Mouse (Mus musculus): ENCODE results near the gene Reln. TPM values are rescaled to one million over a fixed set of nuclear protein-coding genes. Genes with fewer than 3 reads are reported as not detected.

The Reln gene
- polyA plus RNA-seq, 1 experiment from 2014 or later, result 5.1 TPM

- 31% methylated on average over 7 of the region's 7 CpGs for WGBS
- Histone ChIP-seq H3K9me3 (replicated peaks) (no peaks in the 10 kb centered on the region), H3K4me1 (no peaks in the 10 kb centered on the region), H3K4me2 (replicated peaks) (no peak overlapping the region), H3K27me3 (no peaks in the 10 kb centered on the region; the same call in 1 of the 2 replicates), H3K9ac (no peak overlapping the region), H3K36me3 (no peaks in the 10 kb centered on the region), H3K27ac (replicated peaks) (no peak overlapping the region), H3K4me3 (replicated peaks) (no peak overlapping the region)
- no peak for ATAC-seq (ENCODE audit: insufficient number of reproducible peaks, low FRiP score, low TSS enrichment, low read depth)
Measured at GRCm38 (mm10) chr5:22031653-22032052, 312.8 kb downstream of the Reln start.

GRCm38 (mm10) chr5:22028379-22028778, 316.1 kb downstream of the Reln start:
- H3K36me3 ChIP-seq, result no peaks in the 10 kb centered on the region
- 72% methylated on average over 11 of the region's 11 CpGs for WGBS

GRCm38 (mm10) chr5:22027240-22027875, 317.1 kb downstream of the Reln start:
- Histone ChIP-seq H3K4me3 (replicated peaks) (no peak overlapping the region), H3K4me2 (replicated peaks) (no peak overlapping the region), H3K36me3 (no peaks in the 10 kb centered on the region), H3K9me3 (replicated peaks) (no peaks in the 10 kb centered on the region), H3K4me1 (no peaks in the 10 kb centered on the region), H3K27ac (replicated peaks) (no peak overlapping the region), H3K27me3 (no peaks in the 10 kb centered on the region), H3K9ac (no peak overlapping the region)
- ATAC-seq (ENCODE audit: insufficient number of reproducible peaks, low FRiP score, low TSS enrichment, low read depth), result no peak
- 72% methylated on average over 6 of the region's 6 CpGs for WGBS

More at GRCm38 (mm10) chr5:22028379-22028778, 316.1 kb downstream of the Reln start:
- Histone ChIP-seq H3K9ac (no peak overlapping the region), H3K4me3 (replicated peaks) (no peak overlapping the region), H3K9me3 (replicated peaks) (no peaks in the 10 kb centered on the region), H3K27me3 (no peaks in the 10 kb centered on the region; the same call in 1 of the 2 replicates), H3K4me2 (replicated peaks) (no peak overlapping the region), H3K4me1 (no peaks in the 10 kb centered on the region), H3K27ac (replicated peaks) (no peak overlapping the region)
- ATAC-seq (ENCODE audit: insufficient number of reproducible peaks, low FRiP score, low TSS enrichment, low read depth), result no peak

- H3K9me3 ChIP-seq (replicated peaks), result no peaks in the 10 kb centered on the region
- H3K4me2 ChIP-seq (replicated peaks), result no peak overlapping the region
- no peaks in the 10 kb centered on the region for H3K4me1 ChIP-seq
- H3K27ac ChIP-seq (replicated peaks), result no peak overlapping the region
- ATAC-seq (ENCODE audit: insufficient number of reproducible peaks, low FRiP score, low TSS enrichment, low read depth), result no peak
- no peak overlapping the region for H3K9ac ChIP-seq
- 88% methylated on average over 4 of the region's 4 CpGs for WGBS
- H3K36me3 ChIP-seq, result no peaks in the 10 kb centered on the region
- H3K4me3 ChIP-seq (replicated peaks), result no peak overlapping the region
- no peaks in the 10 kb centered on the region for H3K27me3 ChIP-seq
Measured at GRCm38 (mm10) chr5:22025746-22026145, 318.8 kb downstream of the Reln start.

- Histone ChIP-seq H3K27me3 (no peaks in the 10 kb centered on the region), H3K9ac (no peak overlapping the region), H3K4me1 (no peaks in the 10 kb centered on the region), H3K4me2 (replicated peaks) (no peak overlapping the region), H3K4me3 (replicated peaks) (no peak overlapping the region), H3K27ac (replicated peaks) (no peak overlapping the region), H3K9me3 (replicated peaks) (no peaks in the 10 kb centered on the region), H3K36me3 (no peaks in the 10 kb centered on the region)
- WGBS, result 58% methylated on average over 3 of the region's 3 CpGs
- ATAC-seq (ENCODE audit: insufficient number of reproducible peaks, low FRiP score, low TSS enrichment, low read depth), result no peak
Measured at GRCm38 (mm10) chr5:22024108-22024507, 320.4 kb downstream of the Reln start.

- Histone ChIP-seq H3K27me3 (no peaks in the 10 kb centered on the region), H3K27ac (replicated peaks) (no peak overlapping the region), H3K9ac (no peak overlapping the region), H3K36me3 (no peaks in the 10 kb centered on the region), H3K9me3 (replicated peaks) (no peaks in the 10 kb centered on the region), H3K4me2 (replicated peaks) (no peak overlapping the region), H3K4me3 (replicated peaks) (no peak overlapping the region), H3K4me1 (no peaks in the 10 kb centered on the region)
- ATAC-seq (ENCODE audit: insufficient number of reproducible peaks, low FRiP score, low TSS enrichment, low read depth), result no peak
- WGBS, result 68% methylated on average over 3 of the region's 3 CpGs
Measured at GRCm38 (mm10) chr5:22017896-22018295, 326.6 kb downstream of the Reln start.

- H3K4me2 ChIP-seq (replicated peaks), result no peak overlapping the region
- no peaks in the 10 kb centered on the region for H3K9me3 ChIP-seq (replicated peaks)
- H3K36me3 ChIP-seq, result no peaks in the 10 kb centered on the region
- no peak for ATAC-seq (ENCODE audit: insufficient number of reproducible peaks, low FRiP score, low TSS enrichment, low read depth)
- H3K9ac ChIP-seq, result no peak overlapping the region
- no peak overlapping the region for H3K4me3 ChIP-seq (replicated peaks)
- H3K27me3 ChIP-seq, result no peaks in the 10 kb centered on the region
- H3K27ac ChIP-seq (replicated peaks), result no peak overlapping the region
- no peaks in the 10 kb centered on the region for H3K4me1 ChIP-seq
- 83% methylated on average over 3 of the region's 3 CpGs for WGBS
Measured at GRCm38 (mm10) chr5:22014459-22014858, 330.0 kb downstream of the Reln start.

GRCm38 (mm10) chr5:22009142-22009541, 335.4 kb downstream of the Reln start:
- H3K9me3 ChIP-seq (replicated peaks), result no peaks in the 10 kb centered on the region
- ATAC-seq (ENCODE audit: insufficient number of reproducible peaks, low FRiP score, low TSS enrichment, low read depth), result no peak
- 63% methylated on average over 8 of the region's 8 CpGs for WGBS

GRCm38 (mm10) chr5:22007304-22008059, 337.0 kb downstream of the Reln start:
- H3K4me3 ChIP-seq (replicated peaks), result no peak overlapping the region
- no peak for ATAC-seq (ENCODE audit: insufficient number of reproducible peaks, low FRiP score, low TSS enrichment, low read depth)
- no peaks in the 10 kb centered on the region for H3K4me1 ChIP-seq
- no peak overlapping the region for H3K9ac ChIP-seq
- H3K4me2 ChIP-seq (replicated peaks), result no peak overlapping the region
- no peaks in the 10 kb centered on the region for H3K9me3 ChIP-seq (replicated peaks)
- 63% methylated on average over 11 of the region's 11 CpGs for WGBS
- H3K27me3 ChIP-seq, result no peaks in the 10 kb centered on the region
- H3K36me3 ChIP-seq, result no peaks in the 10 kb centered on the region
- no peak overlapping the region for H3K27ac ChIP-seq (replicated peaks)

More at GRCm38 (mm10) chr5:22009142-22009541, 335.4 kb downstream of the Reln start:
- Histone ChIP-seq H3K27me3 (no peaks in the 10 kb centered on the region), H3K4me3 (replicated peaks) (no peak overlapping the region), H3K4me1 (no peaks in the 10 kb centered on the region), H3K36me3 (no peaks in the 10 kb centered on the region), H3K27ac (replicated peaks) (no peak overlapping the region), H3K4me2 (replicated peaks) (no peak overlapping the region), H3K9ac (no peak overlapping the region)

- 76% methylated on average over 4 of the region's 4 CpGs for WGBS
- no peak overlapping the region for H3K4me3 ChIP-seq (replicated peaks)
- no peaks in the 10 kb centered on the region for H3K9me3 ChIP-seq (replicated peaks)
- no peak overlapping the region for H3K9ac ChIP-seq
- no peak overlapping the region for H3K27ac ChIP-seq (replicated peaks)
- H3K4me2 ChIP-seq (replicated peaks), result no peak overlapping the region
- ATAC-seq (ENCODE audit: insufficient number of reproducible peaks, low FRiP score, low TSS enrichment, low read depth), result no peak
- no peaks in the 10 kb centered on the region for H3K27me3 ChIP-seq
- no peaks in the 10 kb centered on the region for H3K4me1 ChIP-seq
- no peaks in the 10 kb centered on the region for H3K36me3 ChIP-seq
Measured at GRCm38 (mm10) chr5:22003858-22004257, 340.6 kb downstream of the Reln start.

- H3K9ac ChIP-seq, result no peak overlapping the region
- H3K9me3 ChIP-seq (replicated peaks), result no peaks in the 10 kb centered on the region
- no peak overlapping the region for H3K27ac ChIP-seq (replicated peaks)
- no peaks in the 10 kb centered on the region for H3K27me3 ChIP-seq
- ATAC-seq (ENCODE audit: insufficient number of reproducible peaks, low FRiP score, low TSS enrichment, low read depth), result no peak
- 63% methylated on average over 5 of the region's 5 CpGs for WGBS
- no peaks in the 10 kb centered on the region for H3K4me1 ChIP-seq
- H3K36me3 ChIP-seq, result no peaks in the 10 kb centered on the region
- H3K4me2 ChIP-seq (replicated peaks), result no peak overlapping the region
- H3K4me3 ChIP-seq (replicated peaks), result no peak overlapping the region
Measured at GRCm38 (mm10) chr5:21987711-21988110, 356.8 kb downstream of the Reln start.

All from embryonic facial prominence, embryonic 15.5 days (tissue).